Mouse (Mus musculus) adrenal gland, adult 18-20 months (tissue): Measurements from ENCODE around the gene Pfn1. TPM values are rescaled to one million over a fixed set of nuclear protein-coding genes. Genes with fewer than 3 reads are reported as not detected.

Experiments used
- DNase-seq, 2 experiments: peaks; one replicate each; pipeline ENCODE4 v3.0.0; 2021 to 2022; ENCODE audit warnings: low spot score in 2 of 2
- long read RNA-seq, 2 experiments: library from polyadenylated mRNA; stranded (forward); transcript quantifications; one replicate each; pipeline ENCODE4 v2.0.0; 2021
- total RNA-seq, 2 experiments: library from RNA; stranded (reverse); gene quantifications; 1 replicate in 1 of 2; 2 replicates in 1 of 2; pipeline ENCODE4 v1.2.3; 2021

Gene Pfn1
- 100 to 1,000 TPM; 619 to 923 TPM for total RNA-seq
- long read RNA-seq, experiment 1, transcript Pfn1-201 (3 exons, 861 nt), result major isoform, 166 of 186 reads
- long read RNA-seq, experiment 1, partial matches to known transcripts, result 12 of 186 reads
- long read RNA-seq, experiment 1, other reads (novel, unspliced or antisense), result 6 of 186 reads
- long read RNA-seq, experiment 2, transcript Pfn1-201 (3 exons, 861 nt), result major isoform, 299 of 315 reads
- long read RNA-seq, experiment 2, partial matches to known transcripts, result 14 of 315 reads
- long read RNA-seq, experiment 2, other reads (novel, unspliced or antisense), result 2 of 315 reads

GRCm38 (mm10) chr11:70654198-70654922 lies at the start of gene Pfn1:
TSS of gene Pfn1 (minus strand) at chr11:70654644.
- peak; percentile 74 to 77 for DNase-seq

GRCm38 (mm10) chr11:70702781-70703180 lies 48.3 kb upstream of the Pfn1 start:
- no peak for DNase-seq

GRCm38 (mm10) chr11:70701984-70702733 lies 47.7 kb upstream of the Pfn1 start:
- DNase-seq, result no peak

- no peak for DNase-seq
These were observed 46.9 kb upstream of the Pfn1 start for GRCm38 (mm10) chr11:70701221-70701955.

GRCm38 (mm10) chr11:70700613-70701012 lies 46.2 kb upstream of the Pfn1 start:
- DNase-seq, result peak; percentile 71 to 74

GRCm38 (mm10) chr11:70699722-70700556 lies 45.5 kb upstream of the Pfn1 start, which contains the start of the genes Inca1 and Kif1c:
TSS of gene Inca1 (minus strand) at chr11:70700155.
TSS of gene Kif1c (plus strand) at chr11:70700548.
- DNase-seq, result peak; percentile 97 to 98

- DNase-seq, result no peak
These were observed 44.6 kb upstream of the Pfn1 start for GRCm38 (mm10) chr11:70699051-70699450.

GRCm38 (mm10) chr11:70697376-70697775 lies 42.9 kb upstream of the Pfn1 start:
- DNase-seq, result no peak

GRCm38 (mm10) chr11:70693504-70693903 lies 39.1 kb upstream of the Pfn1 start:
- no peak for DNase-seq

GRCm38 (mm10) chr11:70689578-70689977 lies 35.1 kb upstream of the Pfn1 start:
- no peak for DNase-seq

GRCm38 (mm10) chr11:70688372-70688771 lies 33.9 kb upstream of the Pfn1 start:
- no peak for DNase-seq

GRCm38 (mm10) chr11:70687601-70688199 lies 33.3 kb upstream of the Pfn1 start, which contains the start of gene Camta2:
TSS of gene Camta2 (minus strand) at chr11:70688105.
- peak; percentile 85 to 92 for DNase-seq

- DNase-seq, result peak in 1 of 2 experiments; percentile 30
These were observed 32.6 kb upstream of the Pfn1 start for GRCm38 (mm10) chr11:70686901-70687566.

GRCm38 (mm10) chr11:70683640-70684039 lies 29.2 kb upstream of the Pfn1 start:
- no peak for DNase-seq

GRCm38 (mm10) chr11:70681897-70682581 lies 27.6 kb upstream of the Pfn1 start:
- no peak for DNase-seq

GRCm38 (mm10) chr11:70681170-70681569 lies 26.7 kb upstream of the Pfn1 start:
- no peak for DNase-seq

GRCm38 (mm10) chr11:70679894-70680293 lies 25.4 kb upstream of the Pfn1 start:
- DNase-seq, result no peak

- DNase-seq, result no peak
These were observed 24.9 kb upstream of the Pfn1 start for GRCm38 (mm10) chr11:70679361-70679760.
